8 mouse cellular contexts compared by ENCODE assay signal in genomic region chr6:29211146-29211545, GRCm38 (mm10). TPM values are rescaled to one million over a fixed set of nuclear protein-coding genes. Genes with fewer than 3 reads are reported as not detected.
DNase-seq lines count a peak whose midpoint lies in the region; ATAC-seq lines count a peak whose summit lies in the region.

No protein-coding gene starts in this region.

- no peak overlapping the region for H3K27ac ChIP-seq in kidney, embryonic 15.5 days
- H3K27ac ChIP-seq in forebrain, embryonic 16.5 days (ENCODE audit: low read length) = no peak overlapping the region
- H3K27ac ChIP-seq in macrophage = no peak overlapping the region

- no peaks in the 10 kb centered on the region for H3K79me2 ChIP-seq in macrophage (ENCODE audit: inconsistent target)

- H3K27me3 ChIP-seq in kidney, embryonic 15.5 days = peaks cover 27% of the 10 kb centered on the region
- peaks cover 10% of the 10 kb centered on the region for H3K27me3 ChIP-seq in forebrain, embryonic 16.5 days (replicated peaks; ENCODE audit: control insufficient read depth, insufficient read depth, low read length)

- H3K36me3 ChIP-seq in kidney, embryonic 15.5 days = peaks cover 16% of the 10 kb centered on the region
- no peaks in the 10 kb centered on the region for H3K36me3 ChIP-seq in forebrain, embryonic 16.5 days (ENCODE audit: control insufficient read depth, insufficient read depth)
- H3K36me3 ChIP-seq in macrophage (ENCODE audit: inconsistent target) = no peaks in the 10 kb centered on the region

- DNase-seq in kidney, postnatal 10 days = no peak
- DNase-seq in brain, adult 2 months (ENCODE audit: low read depth, low spot score) = peak; percentile 76
- DNase-seq in spleen, postnatal 14 days (ENCODE audit: low spot score in 2 of 2) = no peak
- DNase-seq in left cerebral cortex, adult 11 months (ENCODE audit: low spot score) = no peak

- 8% methylated on average over 7 of the region's 7 CpGs for WGBS in kidney, embryonic 15.5 days
- WGBS in forebrain, embryonic 16.5 days = 35% methylated on average over 7 of the region's 7 CpGs
- 24% methylated on average over 7 of the region's 7 CpGs for WGBS in macrophage (ENCODE audit: missing documents)

- peak overlapping the region; percentile 59 for H3K9ac ChIP-seq in kidney, embryonic 15.5 days
- peak overlapping the region; percentile 87 for H3K9ac ChIP-seq in forebrain, embryonic 16.5 days (replicated peaks; ENCODE audit: low read depth, low read length)

- peak overlapping the region; percentile 83 for H3K4me2 ChIP-seq in kidney, embryonic 15.5 days
- peak overlapping the region; percentile 93 for H3K4me2 ChIP-seq in forebrain, embryonic 16.5 days (ENCODE audit: low read length)

- H3K4me1 ChIP-seq in kidney, embryonic 15.5 days = peaks cover 50% of the 10 kb centered on the region
- H3K4me1 ChIP-seq in forebrain, embryonic 16.5 days (replicated peaks; ENCODE audit: control insufficient read depth, insufficient read depth, low read length) = peaks cover 50% of the 10 kb centered on the region

- H3K4me3 ChIP-seq in kidney, embryonic 15.5 days (replicated peaks) = peak overlapping the region; percentile 66
- H3K4me3 ChIP-seq in forebrain, embryonic 16.5 days (replicated peaks; ENCODE audit: low read length) = peak overlapping the region; percentile 81
- H3K4me3 ChIP-seq in macrophage (ENCODE audit: inconsistent target) = peak overlapping the region; percentile 40

- H3K9me3 ChIP-seq in kidney, embryonic 15.5 days (replicated peaks) = no peaks in the 10 kb centered on the region
- no peaks in the 10 kb centered on the region for H3K9me3 ChIP-seq in forebrain, embryonic 16.5 days (ENCODE audit: control insufficient read depth, low read length)

- no peak for ATAC-seq in kidney, embryonic 15.5 days (replicated peaks; ENCODE audit: low FRiP score)
- no peak for ATAC-seq in forebrain, embryonic 16.5 days
- no peak for ATAC-seq in activated CD4-positive, CD25-positive, alpha-beta regulatory T cell, adult 4 months

RNA-seq across cellular contexts. Expression of gene Impdh1, which starts 5.0 kb away (rescaled TPM):
- 39.7 and 44.9 TPM in 2 replicates for polyA plus RNA-seq in kidney, embryonic 15.5 days (2015; fragmentation: Nextera tagmentation; extraction: Ambion mirVana)
- polyA plus RNA-seq in forebrain, embryonic 16.5 days (2015; fragmentation: Nextera tagmentation; extraction: Ambion mirVana) = 63.3 and 74.5 TPM in 2 replicates
- total RNA-seq in macrophage (2018; cell fraction: chromatin; rRNA removed) = 10 to 100 TPM in 12 of 26 experiments, 1 to 10 TPM in 14; 1.9 to 29.1 (median 9.6) TPM
- total RNA-seq in macrophage (2018; cell fraction: cytosol; rRNA removed) = 10 to 100 TPM in 13 of 26 experiments, 1 to 10 TPM in 13; 4.0 to 17.9 (median 10.1) TPM
- 10 to 100 TPM in 11 of 26 experiments, 1 to 10 TPM in 15; 2.9 to 28.9 (median 8.6) TPM for total RNA-seq in macrophage (2018; cell fraction: nucleus; rRNA removed)
- 7.3 to 22.6 TPM (median 9.2 TPM) in 3 replicates for polyA plus RNA-seq in macrophage (2018)
- polyA plus RNA-seq in activated CD4-positive, CD25-positive, alpha-beta regulatory T cell, adult 4 months (2017; shearing (Covaris generic)) = 10 to 100 TPM; 13.0 to 16.5 TPM

RNA-seq across cellular contexts. Expression of gene Prrt4, which starts 31.8 kb away (rescaled TPM):
- polyA plus RNA-seq in kidney, embryonic 15.5 days (2015; fragmentation: Nextera tagmentation; extraction: Ambion mirVana) = 1.0 and 1.6 TPM in 2 replicates
- 4.6 and 6.1 TPM in 2 replicates for polyA plus RNA-seq in forebrain, embryonic 16.5 days (2015; fragmentation: Nextera tagmentation; extraction: Ambion mirVana)
- not detected for total RNA-seq in macrophage (2018; cell fraction: chromatin; rRNA removed)
- not detected for total RNA-seq in macrophage (2018; cell fraction: cytosol; rRNA removed)
- not detected for total RNA-seq in macrophage (2018; cell fraction: nucleus; rRNA removed)
- not detected in 3 replicates for polyA plus RNA-seq in macrophage (2018)
- polyA plus RNA-seq in activated CD4-positive, CD25-positive, alpha-beta regulatory T cell, adult 4 months (2017; shearing (Covaris generic)) = not detected

RNA-seq across cellular contexts. Expression of gene Rbm28, which starts 46.3 kb away (rescaled TPM):
- polyA plus RNA-seq in kidney, embryonic 15.5 days (2015; fragmentation: Nextera tagmentation; extraction: Ambion mirVana) = 46.1 and 48.8 TPM in 2 replicates
- polyA plus RNA-seq in forebrain, embryonic 16.5 days (2015; fragmentation: Nextera tagmentation; extraction: Ambion mirVana) = 40.0 and 49.6 TPM in 2 replicates
- 100 to 1,000 TPM; 126 to 363 (median 259) TPM for total RNA-seq in macrophage (2018; cell fraction: chromatin; rRNA removed)
- 10 to 100 TPM; 10.8 to 25.2 (median 15.0) TPM for total RNA-seq in macrophage (2018; cell fraction: cytosol; rRNA removed)
- total RNA-seq in macrophage (2018; cell fraction: nucleus; rRNA removed) = 100 to 1,000 TPM in 17 of 26 experiments, 10 to 100 TPM in 9; 62.2 to 179 (median 115) TPM
- polyA plus RNA-seq in macrophage (2018) = 22.8 to 29.6 TPM (median 25.3 TPM) in 3 replicates
- 10 to 100 TPM; 44.7 to 54.4 TPM for polyA plus RNA-seq in activated CD4-positive, CD25-positive, alpha-beta regulatory T cell, adult 4 months (2017; shearing (Covaris generic))
